Mouse (Mus musculus) adrenal gland, adult 2 months (tissue): ENCODE results near the gene Zfp652. TPM values are rescaled to one million over a fixed set of nuclear protein-coding genes. Genes with fewer than 3 reads are reported as not detected.

Experiments used
- DNase-seq: peaks from one replicate; pipeline ENCODE4 v3.0.0; 2021
- polyA plus RNA-seq: library from polyadenylated mRNA; depleted of rRNA; stranded (reverse); fragments of >200 nt; gene quantifications from 2 replicates; pipeline ENCODE4 v1.2.3, GENCODE M21; 2012
- total RNA-seq, 2 experiments: library from RNA; stranded (reverse); gene quantifications; 2 replicates each; pipeline ENCODE4 v1.2.3; 2021

Gene Zfp652
- total and polyA plus RNA-seq, 3 experiments, result 24.9 to 40.7 (median 39.6) TPM

DNA sequence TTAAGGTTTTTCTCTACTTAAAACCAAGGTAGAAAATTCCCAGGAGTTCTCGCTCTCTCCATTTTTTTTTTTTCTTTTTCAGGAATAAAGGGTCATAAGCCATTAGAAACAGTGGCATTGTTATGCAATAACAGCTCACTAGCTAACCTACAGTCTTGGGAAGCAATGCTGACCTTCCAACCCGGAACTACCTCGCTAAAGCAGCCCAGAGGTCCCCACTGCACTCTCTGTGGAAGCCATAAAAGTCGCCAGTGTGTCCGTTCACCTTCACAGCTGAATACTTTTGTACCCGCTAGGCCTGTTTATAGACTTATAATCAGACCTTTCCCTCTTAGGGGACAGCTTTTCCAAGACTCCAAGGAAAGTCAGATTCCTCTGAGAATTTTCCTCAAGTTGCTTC lies 55.8 kb downstream of the Zfp652 start:
- DNase-seq, result no peak

DNA sequence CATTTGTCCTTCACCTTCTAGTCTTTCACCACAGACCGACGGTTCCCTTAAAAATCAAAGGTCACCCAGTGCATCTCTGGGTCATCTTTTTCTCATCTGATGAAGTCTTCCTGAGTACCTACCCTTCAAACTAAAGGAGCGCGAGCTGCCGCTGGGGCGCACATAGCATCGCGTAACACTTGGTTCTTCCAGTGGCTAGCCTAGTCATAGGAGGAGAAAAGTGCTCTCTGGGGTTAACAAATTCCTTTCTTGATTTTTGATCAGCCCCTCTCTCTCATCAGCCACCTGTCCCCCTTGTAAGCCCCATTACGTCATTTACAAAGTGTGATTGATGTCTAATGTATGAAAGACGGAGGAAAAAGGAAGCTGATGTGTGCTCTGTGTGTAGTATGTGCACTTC lies 56.7 kb downstream of the Zfp652 start:
- DNase-seq, result no peak

DNA sequence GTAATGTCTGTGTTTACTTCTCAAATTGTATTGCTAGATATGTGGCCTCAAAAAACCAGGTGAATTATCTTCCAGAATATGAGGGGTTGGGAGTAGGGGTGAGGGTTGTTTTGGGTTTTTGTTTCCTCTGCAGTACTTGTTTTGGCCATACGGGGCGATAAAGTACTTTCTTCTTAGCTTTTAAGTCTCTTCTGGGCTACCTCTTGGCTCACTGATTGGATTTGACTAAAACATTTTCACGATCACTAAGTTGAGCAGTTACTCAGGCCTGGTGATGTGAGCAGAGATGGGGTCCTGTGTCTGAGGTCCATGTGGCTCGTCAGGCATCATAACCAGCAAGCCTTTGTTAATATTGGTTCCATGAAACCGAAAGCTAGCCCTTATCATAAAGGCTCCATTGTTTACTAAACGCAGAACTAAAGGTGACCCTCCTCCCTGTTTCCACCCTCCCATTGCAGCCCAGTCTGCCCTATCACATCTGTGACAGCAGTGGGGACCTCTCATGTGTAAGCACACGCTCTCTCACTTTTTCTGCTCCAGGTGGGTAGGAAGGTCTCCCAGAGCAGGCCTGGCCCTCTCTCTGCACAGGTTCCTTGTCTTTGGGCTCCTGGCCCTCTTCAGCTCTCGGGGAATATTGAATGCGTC lies 58.4 kb downstream of the Zfp652 start:
- DNase-seq, result no peak

DNA sequence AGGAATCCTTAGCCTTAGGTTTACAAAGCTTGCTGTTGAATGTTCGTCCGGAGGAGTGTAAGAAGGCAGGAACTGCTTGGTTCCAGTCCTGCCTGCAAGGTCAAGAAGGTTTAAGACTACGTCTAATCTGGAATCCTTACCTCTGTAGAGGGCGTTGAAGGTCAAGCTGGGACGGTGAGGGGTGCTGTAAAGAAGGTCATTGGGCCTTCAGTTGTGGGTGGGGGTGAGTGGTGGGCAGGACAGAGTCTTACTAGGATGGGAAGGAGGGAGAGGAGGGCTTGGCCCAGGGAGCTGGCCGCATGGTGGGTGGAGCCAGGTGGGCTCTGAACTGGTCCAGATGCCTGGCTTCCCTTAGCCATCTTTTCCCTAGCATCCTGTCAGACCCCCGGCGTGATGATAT lies 59.2 kb downstream of the Zfp652 start:
- DNase-seq, result no peak

DNA sequence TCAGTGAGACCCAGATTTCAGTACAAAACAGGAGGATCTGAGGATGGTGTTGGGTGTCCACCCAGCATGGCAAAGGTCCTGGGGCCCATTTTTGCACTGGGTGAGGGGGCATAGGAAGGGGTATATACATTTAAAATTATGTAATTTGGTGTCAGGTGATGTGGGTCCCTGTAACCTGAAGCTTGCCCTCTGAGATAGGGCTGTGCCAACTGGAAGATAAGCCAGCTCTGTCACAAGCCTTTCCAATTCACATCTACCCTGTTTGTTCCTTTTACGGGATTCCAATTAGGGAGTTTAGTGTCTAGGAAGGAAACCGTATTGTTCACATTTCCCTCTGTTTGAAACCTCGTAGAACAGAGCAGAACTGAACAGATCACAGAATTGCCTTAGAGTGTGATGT lies 60.8 kb downstream of the Zfp652 start:
- no peak for DNase-seq

DNA sequence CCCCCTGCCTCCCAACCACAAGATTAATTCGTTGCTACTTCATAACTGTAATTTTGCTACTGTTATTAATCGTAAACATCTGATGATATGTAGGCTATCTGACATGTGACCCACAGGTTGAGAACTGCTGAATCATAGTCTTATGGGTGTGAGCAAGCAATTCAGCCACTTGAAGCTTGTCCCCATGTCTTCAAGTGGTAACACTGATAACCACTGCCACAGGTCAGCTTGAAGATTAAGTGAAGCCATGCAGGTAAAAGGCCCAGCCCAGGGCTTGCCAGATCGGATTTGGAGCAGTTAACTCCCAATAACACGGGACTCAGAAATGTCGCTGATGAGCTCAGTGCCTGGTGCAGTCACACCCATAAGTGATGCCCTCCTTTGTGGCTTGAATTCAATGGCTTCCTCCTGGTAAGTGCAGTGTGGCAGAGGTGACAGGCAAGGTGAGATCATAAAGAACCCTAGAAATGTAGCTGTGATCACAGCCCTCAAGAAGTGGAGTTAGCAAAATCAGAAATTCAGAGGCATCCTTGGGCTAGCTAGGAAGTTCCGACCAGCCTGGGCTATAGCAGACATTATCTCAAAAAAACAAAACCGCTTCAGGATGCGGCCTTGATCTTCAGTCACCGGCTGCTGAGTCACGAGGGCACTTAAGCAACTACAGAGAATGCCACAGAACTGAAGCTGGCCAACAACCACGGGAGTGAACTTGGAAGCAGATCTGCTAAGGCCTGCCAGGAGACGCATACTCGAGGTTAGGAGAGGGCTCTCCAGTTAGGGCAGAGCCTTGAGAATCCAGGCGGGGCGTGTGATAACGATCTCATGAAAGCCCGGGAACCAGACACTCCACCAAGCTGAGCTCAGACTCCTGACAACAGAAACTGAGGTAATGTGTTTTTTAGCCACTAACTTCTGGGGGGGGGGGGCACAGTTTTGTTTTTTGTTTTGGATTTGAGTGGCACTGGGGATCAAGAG lies 65.1 kb downstream of the Zfp652 start:
- DNase-seq, result peak; percentile 94

DNA sequence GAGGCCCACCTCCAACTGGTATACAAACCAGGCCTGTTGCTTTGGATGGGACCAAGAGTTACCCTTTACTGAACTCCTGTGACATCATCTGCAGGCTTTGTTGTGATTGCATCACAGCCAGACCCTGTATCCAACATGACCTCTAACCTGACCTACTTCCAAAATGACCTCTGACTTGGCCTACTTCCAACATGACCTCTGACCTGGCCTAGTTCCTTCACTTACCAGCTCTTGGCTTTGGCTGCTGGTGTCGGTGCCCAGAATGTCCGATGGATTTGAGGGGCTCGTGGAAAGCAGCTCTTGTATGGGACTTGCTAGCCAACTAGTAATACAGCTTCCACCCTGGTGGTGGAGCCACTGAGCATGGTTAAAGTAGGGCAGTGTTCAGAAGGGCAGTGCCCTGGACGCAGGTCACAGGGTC lies 66.4 kb downstream of the Zfp652 start:
- DNase-seq, result peak; percentile 82

DNA sequence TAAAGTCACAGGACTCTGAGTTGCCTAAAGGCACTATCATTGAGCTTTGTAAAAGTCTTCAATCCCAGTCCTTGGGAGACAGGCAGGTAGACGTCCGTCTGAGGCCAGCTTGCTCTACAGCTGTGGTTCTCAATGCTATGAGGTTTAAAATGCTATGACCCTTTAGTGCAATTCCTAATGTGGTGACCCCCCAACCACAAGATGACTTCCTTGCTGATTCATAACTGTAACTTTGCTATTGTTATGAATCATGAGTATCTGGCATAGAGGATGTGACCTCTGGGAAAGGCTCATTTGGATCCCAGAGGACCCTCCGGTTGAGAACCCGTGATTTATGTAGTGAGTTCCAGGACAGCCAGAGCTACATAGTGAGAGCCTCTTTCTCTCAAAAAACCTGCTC lies 66.9 kb downstream of the Zfp652 start:
- no peak for DNase-seq

DNA sequence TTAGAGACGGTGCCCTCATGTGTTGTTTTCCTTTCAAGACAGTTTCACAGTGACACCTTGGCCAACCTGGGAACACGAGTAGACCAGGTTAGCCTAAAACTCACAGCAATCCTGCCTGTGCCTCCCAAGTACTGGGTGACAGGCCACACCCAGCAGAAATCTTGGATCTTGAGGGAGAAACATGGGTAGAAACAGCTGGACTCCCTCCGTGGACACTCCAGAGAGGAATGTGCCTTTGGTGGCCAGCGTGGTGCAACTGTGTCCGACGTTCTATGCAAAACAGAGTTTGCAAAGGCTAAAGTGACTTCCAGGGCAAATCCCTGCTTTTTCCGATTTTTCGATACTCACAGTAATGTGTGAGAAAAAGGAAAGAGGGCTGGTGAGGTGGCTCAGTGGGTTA lies 68.0 kb downstream of the Zfp652 start:
- no peak for DNase-seq

DNA sequence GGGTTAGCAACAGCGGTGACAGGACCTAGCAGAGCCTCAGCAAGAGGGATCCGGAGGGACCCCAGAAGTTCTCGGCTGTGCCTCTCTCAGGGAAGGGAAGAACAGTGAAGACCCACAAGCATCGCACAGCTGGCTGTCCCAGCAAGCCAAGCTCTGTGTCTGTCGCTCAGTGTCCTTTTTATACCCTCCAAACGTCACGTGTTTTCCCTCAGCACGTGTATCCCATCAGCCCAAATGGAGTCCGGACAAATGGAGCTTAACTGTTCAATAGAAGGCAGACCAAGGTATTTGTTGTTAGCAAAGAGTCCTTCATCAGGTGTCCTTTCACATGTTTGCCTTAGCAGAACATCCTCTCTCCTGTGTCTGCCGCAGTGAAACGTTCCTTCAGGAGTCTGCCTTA lies 69.1 kb downstream of the Zfp652 start:
- no peak for DNase-seq

DNA sequence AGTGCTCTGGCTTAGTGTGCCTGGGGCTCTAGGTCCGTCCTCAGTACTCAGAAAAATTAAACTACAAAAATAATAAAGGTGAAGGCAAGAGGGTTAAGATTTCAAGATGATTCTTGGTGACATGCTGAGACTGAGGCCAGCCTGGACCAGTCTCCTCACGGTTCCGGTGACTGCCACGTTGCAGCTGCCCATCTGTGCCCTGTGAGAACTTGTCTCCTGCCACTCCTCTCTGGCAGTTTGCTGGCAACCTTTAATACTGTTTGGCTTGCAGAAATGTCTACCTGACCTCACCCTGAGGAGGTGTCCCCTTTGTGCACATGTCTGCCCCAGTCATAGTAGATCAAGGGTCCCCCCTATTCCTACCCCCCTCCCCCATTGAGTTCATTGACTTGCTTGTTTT lies 71.0 kb downstream of the Zfp652 start:
- DNase-seq, result no peak

DNA sequence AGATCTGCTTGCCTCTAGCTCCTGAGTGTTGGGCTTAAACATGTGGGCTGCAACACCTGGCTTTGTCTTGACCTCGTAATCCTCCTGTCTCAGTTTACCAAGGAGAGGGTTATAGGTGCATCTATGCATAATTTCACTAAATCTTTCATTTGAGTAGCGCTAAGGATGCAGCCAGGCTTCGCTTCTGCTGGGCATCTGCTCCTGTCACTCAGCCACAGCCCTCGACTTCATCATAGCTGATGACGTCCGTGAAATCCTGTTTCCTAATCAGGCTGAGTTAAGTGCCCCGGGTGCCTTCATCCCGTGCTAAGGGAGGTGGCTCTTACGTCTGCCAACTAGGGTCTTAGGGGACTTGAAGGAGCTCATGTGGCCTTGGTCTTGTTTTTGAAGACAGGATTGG lies 71.5 kb downstream of the Zfp652 start:
- DNase-seq, result no peak

DNA sequence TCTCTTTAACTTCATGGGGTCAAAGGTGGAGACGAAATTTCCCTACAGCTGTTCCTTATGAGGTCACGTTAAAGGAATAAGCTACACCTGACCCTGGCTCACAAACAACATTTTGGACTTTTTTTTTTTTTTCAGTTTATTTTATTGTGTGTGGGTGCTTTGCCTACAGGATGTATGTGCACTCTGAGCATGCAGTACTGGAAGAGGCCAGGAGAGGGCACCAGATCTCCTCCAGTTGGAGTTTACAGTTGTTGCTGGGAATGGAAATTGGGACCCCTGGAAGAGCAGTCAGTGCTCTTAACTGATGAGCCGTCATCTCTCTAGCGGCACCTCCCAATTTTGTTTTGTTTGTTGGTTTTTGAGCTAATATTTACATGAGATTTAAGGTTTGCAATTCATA lies 73.2 kb downstream of the Zfp652 start:
- no peak for DNase-seq

DNA sequence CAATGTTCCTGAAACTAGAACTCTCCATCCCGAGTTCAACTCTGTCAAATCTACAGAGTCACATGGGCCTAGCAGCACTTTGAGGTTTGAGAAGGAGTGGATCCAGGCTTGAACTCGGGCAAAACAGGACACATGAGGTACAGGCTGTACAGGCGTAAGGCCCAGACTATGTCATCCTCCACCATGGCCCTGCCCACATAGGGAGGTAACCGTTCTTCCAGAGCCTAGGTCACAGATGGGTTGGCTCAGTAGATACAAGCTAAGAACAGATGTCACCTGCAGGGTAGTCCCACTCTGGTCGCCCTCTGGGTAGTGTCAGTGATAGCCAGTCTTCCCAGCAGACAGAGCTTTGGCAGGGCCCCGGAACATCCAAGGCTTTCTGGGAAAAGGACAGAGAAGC lies 74.0 kb downstream of the Zfp652 start:
- DNase-seq, result no peak

DNA sequence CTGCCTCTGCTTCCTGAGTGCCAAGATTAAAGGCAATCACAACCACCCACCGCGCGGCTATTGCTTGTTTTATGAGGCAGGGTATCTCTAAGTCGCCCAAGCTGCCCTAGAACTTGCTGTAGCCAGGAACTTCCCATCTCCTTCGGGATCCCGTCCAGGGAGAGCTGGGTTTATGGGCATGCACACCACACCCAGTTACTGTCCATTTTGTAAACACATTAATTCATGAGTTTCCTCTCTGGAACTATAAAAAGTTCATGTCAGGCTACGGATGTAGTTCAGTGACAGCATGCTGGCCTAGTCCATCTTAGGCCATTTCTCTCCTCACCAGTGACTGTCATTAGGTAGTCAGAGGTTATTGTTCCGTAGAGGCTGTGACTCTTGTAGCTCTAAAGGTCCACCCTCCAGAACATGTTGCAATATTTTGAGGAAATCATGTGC lies 77.0 kb downstream of the Zfp652 start:
- peak; percentile 65 for DNase-seq

DNA sequence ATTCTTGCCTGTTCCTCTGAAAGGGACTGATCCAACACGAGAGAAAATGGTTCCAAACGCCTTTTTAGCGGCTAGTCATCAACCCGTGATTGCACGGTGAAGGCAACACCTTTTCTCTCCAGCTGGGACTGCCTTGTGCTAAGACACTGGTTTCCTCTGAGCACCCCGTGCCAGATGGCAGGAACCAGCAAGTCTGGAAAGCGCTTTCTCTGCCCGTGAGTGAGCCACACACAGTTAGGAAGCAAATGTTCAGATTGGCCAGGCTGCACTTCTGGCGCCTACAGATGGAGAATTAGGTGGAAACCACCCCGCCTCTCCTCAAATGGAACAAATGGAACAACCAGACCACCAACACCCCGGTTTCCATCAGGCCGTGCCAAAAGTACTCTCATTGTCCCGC lies 79.3 kb downstream of the Zfp652 start:
- DNase-seq, result no peak

DNA sequence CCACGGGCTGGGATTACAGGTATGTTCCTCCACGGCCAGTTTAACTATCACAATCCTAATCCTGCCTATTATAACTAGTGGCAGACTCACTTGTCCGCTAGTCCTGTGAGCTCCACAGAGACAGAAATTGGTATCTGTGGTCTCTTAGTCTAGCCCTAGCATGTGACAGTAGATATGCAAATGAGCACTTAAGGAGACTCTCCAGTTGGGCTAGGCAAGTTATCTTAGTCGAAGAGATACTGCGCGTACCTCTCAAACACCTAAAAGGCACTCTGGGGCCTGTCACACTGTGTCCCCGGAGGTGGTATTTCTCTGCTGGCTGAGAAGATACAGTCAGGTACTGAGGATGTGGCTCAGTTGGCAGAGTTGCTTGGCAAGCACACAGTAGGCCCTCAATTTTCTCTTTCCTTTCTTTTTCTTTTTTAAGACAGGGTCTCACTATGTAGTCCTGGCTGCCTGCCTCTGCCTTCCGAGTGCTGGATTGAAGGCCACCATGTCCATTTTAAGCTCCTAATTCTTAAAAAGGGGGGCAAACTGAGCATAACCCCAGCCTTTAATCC lies 80.6 kb downstream of the Zfp652 start:
- DNase-seq, result no peak

DNA sequence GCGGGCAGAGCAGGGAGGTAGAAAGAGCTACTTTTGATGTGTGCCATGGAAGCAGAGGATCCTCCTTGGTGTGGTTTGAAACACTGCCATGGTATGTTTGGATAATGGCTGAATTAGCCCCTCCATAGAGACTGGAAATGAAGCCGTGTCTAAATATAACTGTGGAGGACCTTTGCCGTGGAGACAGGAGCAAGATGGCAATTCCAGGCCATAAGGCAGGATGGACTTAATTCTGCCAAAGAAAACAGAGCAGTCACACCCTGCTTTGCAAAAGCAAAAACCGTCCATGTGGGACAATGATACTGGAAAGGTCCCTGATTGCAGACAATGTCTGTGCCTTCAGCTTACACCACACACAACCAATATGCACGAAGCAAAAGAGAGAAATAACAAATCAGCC lies 81.7 kb downstream of the Zfp652 start:
- no peak for DNase-seq

DNA sequence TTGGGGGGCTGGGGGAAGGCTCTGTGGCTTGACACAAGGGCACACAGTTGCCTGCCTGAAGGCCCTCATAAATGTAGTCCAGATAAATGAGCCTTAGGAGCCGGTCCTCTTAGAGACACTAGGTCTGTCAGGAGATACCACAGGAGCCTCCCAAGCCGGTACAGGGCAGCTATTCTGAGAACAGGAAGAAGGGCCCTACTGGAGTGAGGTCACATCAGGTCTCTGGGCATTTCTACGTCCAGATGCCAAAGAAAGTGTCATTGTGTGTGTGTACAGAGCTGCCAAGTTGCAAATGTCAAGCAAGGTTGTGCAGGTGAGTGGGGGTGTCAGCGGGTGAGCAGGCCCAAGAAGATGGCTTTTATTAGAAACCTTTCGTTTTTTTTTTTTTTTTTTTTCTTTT lies 83.1 kb downstream of the Zfp652 start:
- no peak for DNase-seq

DNA sequence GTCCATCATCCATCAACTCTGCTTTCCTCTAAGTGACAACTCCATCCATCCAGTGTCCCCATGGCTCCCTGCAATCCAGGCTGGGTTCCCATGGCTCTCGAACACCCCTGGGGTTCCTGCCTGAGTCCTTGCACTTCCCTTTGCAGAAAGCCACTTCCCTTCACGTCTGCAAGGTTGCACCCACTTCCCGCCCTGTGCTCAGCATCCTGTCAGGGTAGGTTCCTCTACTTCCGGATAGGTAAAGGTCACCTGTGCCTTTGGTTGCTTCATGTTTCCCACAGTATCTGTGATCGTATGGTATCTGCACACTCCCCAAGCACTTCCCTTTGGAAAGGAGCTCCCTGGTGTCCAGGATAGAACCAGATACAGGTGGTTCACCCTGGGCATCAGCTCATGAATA lies 92.5 kb downstream of the Zfp652 start:
- no peak for DNase-seq

DNA sequence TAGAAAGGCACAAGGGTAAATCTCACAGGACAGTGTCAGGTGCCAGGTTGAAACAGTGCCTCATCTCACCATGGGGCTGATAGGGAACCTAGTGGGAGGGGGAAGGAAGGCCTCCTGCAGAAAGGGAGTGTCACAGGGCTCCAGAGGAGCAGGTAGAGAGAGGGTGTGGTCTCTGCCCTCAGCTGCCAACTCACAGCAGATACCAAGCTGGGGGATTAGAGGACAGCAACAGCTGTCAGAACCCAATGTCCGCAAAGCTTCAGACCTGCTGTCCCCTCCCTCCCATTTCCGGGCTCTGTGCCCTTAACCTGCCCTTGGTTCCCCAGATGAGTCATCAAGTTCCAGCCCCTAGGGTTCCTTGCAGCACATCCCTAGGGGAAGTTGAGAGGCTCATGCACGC lies 93.1 kb downstream of the Zfp652 start:
- peak; percentile 86 for DNase-seq

DNA sequence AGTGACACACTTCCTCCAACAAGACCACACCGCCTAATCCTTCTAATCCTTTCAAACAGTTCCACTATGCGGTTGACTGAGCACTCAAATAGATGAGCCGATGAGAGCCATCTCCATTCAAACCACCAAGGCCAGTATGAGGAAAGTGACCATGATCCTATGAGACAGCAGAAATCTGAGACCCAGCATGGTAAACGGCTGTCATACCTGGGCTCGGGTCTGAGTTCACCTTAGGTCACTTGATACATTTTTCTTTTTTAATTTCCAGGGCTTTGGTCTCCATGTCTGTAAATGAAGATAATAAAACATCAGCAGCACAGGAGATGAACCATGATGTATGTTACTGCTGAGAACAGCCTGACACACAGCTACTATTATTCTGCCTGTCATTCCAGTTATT lies 95.4 kb downstream of the Zfp652 start:
- no peak for DNase-seq

DNA sequence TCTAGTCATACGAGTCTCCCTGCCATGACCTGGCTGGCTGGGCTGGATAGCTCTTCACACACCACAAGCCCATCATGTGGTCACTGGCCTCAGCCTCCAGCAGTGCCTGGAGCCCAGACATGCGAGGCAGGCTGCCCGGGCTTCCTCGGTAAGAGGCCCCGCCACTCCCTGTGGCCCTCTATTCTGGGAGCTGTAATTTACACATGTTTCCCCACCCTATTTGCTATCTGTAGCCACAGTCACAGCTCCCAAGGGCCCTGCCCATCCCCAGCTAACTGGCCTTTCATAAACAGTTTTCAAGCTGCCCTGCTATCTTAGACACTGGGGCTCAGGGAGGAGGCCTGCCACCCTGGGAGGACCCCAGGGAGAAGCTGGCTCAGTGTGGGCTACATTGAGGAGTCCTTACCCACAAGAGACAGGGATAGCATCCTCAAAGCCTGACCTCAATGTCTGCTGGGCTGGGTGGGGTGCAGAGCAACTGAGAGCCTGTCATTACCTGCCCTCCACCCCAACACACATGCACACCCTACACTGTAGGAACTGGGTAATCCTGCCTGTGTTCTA lies 96.1 kb downstream of the Zfp652 start:
- DNase-seq, result no peak
